Mouse (Mus musculus) CH12.LX (cell line): Measurements from ENCODE around the gene Ctbs. TPM values are rescaled to one million over a fixed set of nuclear protein-coding genes. Genes with fewer than 3 reads are reported as not detected.

Experiments used
- DNase-seq: peaks from one replicate; pipeline ENCODE4 v3.0.0-alpha.2; 2013; ENCODE audit errors: extremely low read depth
- H3K27ac ChIP-seq: 2 replicates; pipeline ENCODE4 v1.5.1; 2012; ENCODE audit warnings: low read depth, mild to moderate bottlenecking, control low read depth, moderate library complexity; ENCODE audit not compliant: insufficient read depth
- H3K27me3 ChIP-seq: replicated peaks from 2 replicates; pipeline ENCODE3; 2012; ENCODE audit warnings: inconsistent platforms
- H3K36me3 ChIP-seq, 2 experiments: replicated peaks in 1 of 2; 2 replicates each; pipeline versions ENCODE3 to v1.6.1; 2012; ENCODE audit warnings: inconsistent platforms in 1 of 2, low read length in 1 of 2, mild to moderate bottlenecking in 1 of 2, mixed read lengths in 1 of 2, moderate library complexity in 1 of 2; ENCODE audit not compliant: control insufficient read depth in 1 of 2, insufficient read depth in 1 of 2
- H3K4me1 ChIP-seq, 2 experiments: 2 replicates each; pipeline ENCODE4 v1.6.1; 2012; ENCODE audit warnings: inconsistent platforms in 1 of 2, moderate library complexity in 1 of 2; ENCODE audit not compliant: insufficient read depth in 2 of 2, control insufficient read depth in 1 of 2
- H3K4me2 ChIP-seq: 2 replicates; pipeline ENCODE4 v1.6.1; 2012; ENCODE audit warnings: low read depth, mild to moderate bottlenecking, control low read depth; ENCODE audit not compliant: poor library complexity, insufficient read depth, severe bottlenecking
- H3K4me3 ChIP-seq, 3 experiments: fragments of 150-350 bp in 1 of 3; sonication (generic) in 1 of 3; replicated peaks in 1 of 3; 2 replicates each; pipeline versions ENCODE3 to v1.5.1; 2011 to 2012; ENCODE audit warnings: low read depth in 2 of 3, low read length in 2 of 3, mild to moderate bottlenecking in 2 of 3, moderate library complexity in 2 of 3, control low read depth in 1 of 3, improper control_type of control experiment in 1 of 3, inconsistent platforms in 1 of 3, mixed read lengths in 1 of 3; ENCODE audit not compliant: poor library complexity in 1 of 3
- H3K79me2 ChIP-seq: replicated peaks from 2 replicates; pipeline ENCODE4 v1.6.1; 2012; ENCODE audit warnings: mild to moderate bottlenecking, moderate library complexity; ENCODE audit not compliant: control insufficient read depth, poor library complexity, insufficient read depth, severe bottlenecking; ENCODE audit errors: extremely low read depth
- H3K9ac ChIP-seq: 2 replicates; pipeline ENCODE4 v1.6.1; 2012; ENCODE audit warnings: low read depth, mild to moderate bottlenecking, control low read depth, moderate library complexity; ENCODE audit not compliant: insufficient read depth
- H3K9me3 ChIP-seq: replicated peaks from 2 replicates; pipeline ENCODE3; 2012; ENCODE audit warnings: low read length, inconsistent platforms, mixed read lengths
- BHLHE40 ChIP-seq: IDR thresholded peaks from 2 replicates; pipeline ENCODE4 v1.6.1; 2011; ENCODE audit warnings: mild to moderate bottlenecking, low read depth, low read length, improper control_type of control experiment
- CHD1 ChIP-seq: IDR thresholded peaks from 2 replicates; pipeline ENCODE4 v1.6.1; 2012; ENCODE audit warnings: low read depth, low read length, improper control_type of control experiment, inconsistent platforms
- CTCF ChIP-seq, 2 experiments: IDR thresholded peaks in 1 of 2; conservative IDR thresholded peaks in 1 of 2; 2 replicates each; pipeline ENCODE4 v1.5.1; 2011 to 2012; ENCODE audit warnings: low read depth in 2 of 2, low read length in 2 of 2, improper control_type of control experiment in 1 of 2, inconsistent platforms in 1 of 2, mild to moderate bottlenecking in 1 of 2, moderate library complexity in 1 of 2
- EP300 ChIP-seq: IDR thresholded peaks from 2 replicates; pipeline ENCODE4 v1.6.1; 2011; ENCODE audit warnings: low read length, improper control_type of control experiment
- ETS1 ChIP-seq: conservative IDR thresholded peaks from 2 replicates; pipeline ENCODE4 v1.6.1; 2012; ENCODE audit warnings: low read depth, mild to moderate bottlenecking, inconsistent platforms, low read length, improper control_type of control experiment, moderate library complexity
- HCFC1 ChIP-seq: IDR thresholded peaks from 2 replicates; pipeline ENCODE4 v1.6.1; 2012; ENCODE audit warnings: low read depth, mild to moderate bottlenecking, inconsistent platforms, low read length, improper control_type of control experiment
- IRF4 ChIP-seq: IDR thresholded peaks from 2 replicates; pipeline ENCODE4 v1.6.1; 2014; ENCODE audit warnings: low read depth, mild to moderate bottlenecking, inconsistent platforms, low read length, improper control_type of control experiment
- JUN ChIP-seq: IDR thresholded peaks from 2 replicates; pipeline ENCODE4 v1.6.1; 2011; ENCODE audit warnings: low read depth, mild to moderate bottlenecking, low read length, improper control_type of control experiment, moderate library complexity; ENCODE audit not compliant: insufficient read depth
- JUND ChIP-seq: conservative IDR thresholded peaks from 2 replicates; pipeline ENCODE4 v1.6.1; 2011; ENCODE audit warnings: low read depth, low read length, improper control_type of control experiment
- MAFK ChIP-seq: IDR thresholded peaks from 2 replicates; pipeline ENCODE4 v1.6.1; 2011; ENCODE audit warnings: low read length, improper control_type of control experiment; ENCODE audit not compliant: insufficient replicate concordance
- MAX ChIP-seq: IDR thresholded peaks from 2 replicates; pipeline ENCODE4 v1.6.1; 2011; ENCODE audit warnings: low read length, improper control_type of control experiment
- MAZ ChIP-seq: IDR thresholded peaks from 2 replicates; pipeline ENCODE4 v1.6.1; 2012; ENCODE audit warnings: low read depth, mild to moderate bottlenecking, inconsistent platforms, low read length, improper control_type of control experiment, moderate library complexity
- MEF2A ChIP-seq: IDR thresholded peaks from 2 replicates; pipeline ENCODE4 v1.6.1; 2014; ENCODE audit warnings: low read depth, mild to moderate bottlenecking, inconsistent platforms, low read length, improper control_type of control experiment, borderline replicate concordance
- MXI1 ChIP-seq: IDR thresholded peaks from 2 replicates; pipeline ENCODE4 v1.6.1; 2011; ENCODE audit warnings: mild to moderate bottlenecking, low read depth, low read length, improper control_type of control experiment
- NELFE ChIP-seq: IDR thresholded peaks from 2 replicates; pipeline ENCODE4 v1.6.1; 2011; ENCODE audit warnings: low read depth, low read length, improper control_type of control experiment
- POLR2AphosphoS2 ChIP-seq: IDR thresholded peaks from 2 replicates; pipeline ENCODE4 v1.6.1; 2011; ENCODE audit warnings: low read depth, low read length, improper control_type of control experiment
- RAD21 ChIP-seq: IDR thresholded peaks from 2 replicates; pipeline ENCODE4 v1.6.1; 2011; ENCODE audit warnings: low read depth, mild to moderate bottlenecking, low read length, improper control_type of control experiment, moderate library complexity
- RCOR1 ChIP-seq: conservative IDR thresholded peaks from 2 replicates; pipeline ENCODE4 v1.6.1; 2012; ENCODE audit warnings: low read depth, mild to moderate bottlenecking, inconsistent platforms, low read length, improper control_type of control experiment
- SMC3 ChIP-seq: IDR thresholded peaks from 2 replicates; pipeline ENCODE4 v1.6.1; 2011; ENCODE audit warnings: low read depth, low read length, improper control_type of control experiment
- TBP ChIP-seq: conservative IDR thresholded peaks from 2 replicates; pipeline ENCODE4 v1.6.1; 2011; ENCODE audit warnings: low read depth, low read length, improper control_type of control experiment
- USF1 ChIP-seq: IDR thresholded peaks from 2 replicates; pipeline ENCODE4 v1.6.1; 2014; ENCODE audit warnings: low read depth, mild to moderate bottlenecking, inconsistent platforms, low read length, improper control_type of control experiment
- USF2 ChIP-seq: conservative IDR thresholded peaks from 2 replicates; pipeline ENCODE4 v1.6.1; 2011; ENCODE audit warnings: low read depth, low read length, improper control_type of control experiment
- ZC3H11A ChIP-seq: IDR thresholded peaks from 2 replicates; pipeline ENCODE4 v1.6.1; 2012; ENCODE audit warnings: low read depth, mild to moderate bottlenecking, inconsistent platforms, low read length, improper control_type of control experiment
- ZKSCAN1 ChIP-seq: IDR thresholded peaks from 2 replicates; pipeline ENCODE4 v1.6.1; 2012; ENCODE audit warnings: low read depth, inconsistent platforms, low read length, improper control_type of control experiment, borderline replicate concordance
- dilution Hi-C: fragments of 300-500 bp; cut with MboI; formaldehyde crosslinking; loops from 2 replicates; pipeline ENCODE4 v1.14.3; 2020; ENCODE audit warnings: low sequenced_read_pairs; ENCODE audit not compliant: extremely low pct_unique_long_range_greater_than_20kb, extremely low pct_ligation_motif_present
- in situ Hi-C: fragments of 300-500 bp; cut with MboI; formaldehyde crosslinking; loops from 3 replicates; pipeline ENCODE4 v1.14.3; 2019; ENCODE audit warnings: low sequenced_read_pairs, low pct_ligation_motif_present, low pct_unique_long_range_greater_than_20kb, mixed read lengths
- polyA plus RNA-seq: library from polyadenylated mRNA; unstranded; fragments of >175 nt; gene quantifications from 2 replicates; pipeline ENCODE4 v1.2.1, GENCODE M21; 2012; ENCODE audit warnings: low read depth; ENCODE audit not compliant: insufficient read length
- total RNA-seq, 2 experiments: library from RNA; depleted of rRNA; stranded (reverse); fragments of 300-350 nt in 1 of 2; fragments of >200 nt in 1 of 2; gene quantifications; 2 replicates each; pipeline ENCODE4 v1.2.3; 2012 to 2014

Ctbs gene
- total and polyA plus RNA-seq, 3 experiments = 21.4 to 48.8 (median 33.5) TPM

- H3K9me3 ChIP-seq = peaks cover 2% of the 10 kb centered on the region
- H3K4me1 ChIP-seq = peaks cover 0 to 2% of the 10 kb centered on the region in 2 experiments; a peak in 2 of 4 replicates
- peaks cover 4 to 11% of the 10 kb centered on the region in 2 experiments for H3K36me3 ChIP-seq
- no peaks in the 10 kb centered on the region for H3K27me3 ChIP-seq
- no peak for DNase-seq
- H3K27ac ChIP-seq = no peak overlapping the region
- no peak overlapping the region for H3K4me3 ChIP-seq
- TF ChIP-seq ZKSCAN1 (no peak), MXI1 (no peak), JUND (no peak), ETS1 (no peak), MAZ (no peak), HCFC1 (no peak), USF2 (no peak), MAFK (no peak), ZC3H11A (no peak), RCOR1 (no peak), CHD1 (no peak), TBP (no peak), MAX (no peak), JUN (no peak), BHLHE40 (no peak), IRF4 (no peak), CTCF (conservative IDR thresholded peaks at IDR 0.05 in 1 of 2, IDR thresholded peaks at IDR 0.05 in 1 of 2; ENCODE audit: low read depth in 2 of 2, low read length in 2 of 2) (no peak), USF1 (no peak)
- dilution Hi-C loops (no loop called here), in situ Hi-C loops (no loop called here)
- H3K9ac ChIP-seq = no peak overlapping the region
- no peak overlapping the region for H3K4me2 ChIP-seq
- no peaks in the 10 kb centered on the region for H3K79me2 ChIP-seq
Measured at GRCm38 (mm10) chr3:146469226-146469625, 19.6 kb downstream of the Ctbs start.

DNA sequence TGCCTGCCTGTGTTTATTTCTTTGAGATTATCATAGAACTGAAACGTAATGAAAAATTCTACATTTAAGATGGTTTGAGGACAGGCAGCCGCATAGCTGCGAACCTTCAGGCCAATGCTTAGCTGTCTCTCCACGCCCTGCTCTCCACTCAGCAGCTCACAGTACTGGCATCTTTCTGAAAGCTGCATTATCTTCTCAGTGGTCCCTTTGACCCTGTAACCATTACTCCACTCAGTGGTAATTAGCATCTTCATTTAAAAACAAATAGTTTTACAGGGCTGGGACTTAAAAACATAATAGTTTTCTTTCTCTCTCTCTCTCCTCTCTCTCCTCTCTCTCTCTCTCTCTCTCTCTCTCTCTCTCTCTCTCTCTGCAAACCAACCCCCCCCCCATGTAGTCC, 23.1 kb downstream of the Ctbs start:
- TF ChIP-seq NELFE (no peak), MAX (no peak), RAD21 (no peak), EP300 (no peak), MEF2A (no peak), BHLHE40 (no peak), SMC3 (no peak), POLR2AphosphoS2 (no peak), CHD1 (no peak)
- H3K36me3 ChIP-seq = no peaks in the 10 kb centered on the region
- H3K9ac ChIP-seq = no peak overlapping the region
- H3K9me3 ChIP-seq = peaks cover 2% of the 10 kb centered on the region
- no peak overlapping the region for H3K4me2 ChIP-seq
- no peaks in the 10 kb centered on the region for H3K27me3 ChIP-seq
- peaks cover 0 to 9% of the 10 kb centered on the region in 2 experiments; a peak in 2 of 4 replicates for H3K4me1 ChIP-seq
- no peaks in the 10 kb centered on the region for H3K79me2 ChIP-seq
- dilution Hi-C loops (no loop called here), in situ Hi-C loops (no loop called here)
- no peak overlapping the region for H3K4me3 ChIP-seq
- H3K27ac ChIP-seq = no peak overlapping the region
- DNase-seq = no peak
